Mouse (Mus musculus) CH12.LX (cell line): ENCODE measurements around the gene 3110009E18Rik. TPM values are rescaled to one million over a fixed set of nuclear protein-coding genes. Genes with fewer than 3 reads are reported as not detected.

Experiments used
- DNase-seq: peaks from one replicate; pipeline ENCODE4 v3.0.0-alpha.2; 2013; ENCODE audit errors: extremely low read depth
- H3K27ac ChIP-seq: 2 replicates; pipeline ENCODE4 v1.5.1; 2012; ENCODE audit warnings: low read depth, mild to moderate bottlenecking, control low read depth, moderate library complexity; ENCODE audit not compliant: insufficient read depth
- H3K27me3 ChIP-seq: replicated peaks from 2 replicates; pipeline ENCODE3; 2012; ENCODE audit warnings: inconsistent platforms
- H3K36me3 ChIP-seq, 2 experiments: replicated peaks in 1 of 2; 2 replicates each; pipeline versions ENCODE3 to v1.6.1; 2012; ENCODE audit warnings: inconsistent platforms in 1 of 2, low read length in 1 of 2, mild to moderate bottlenecking in 1 of 2, mixed read lengths in 1 of 2, moderate library complexity in 1 of 2; ENCODE audit not compliant: control insufficient read depth in 1 of 2, insufficient read depth in 1 of 2
- H3K4me1 ChIP-seq, 2 experiments: 2 replicates each; pipeline ENCODE4 v1.6.1; 2012; ENCODE audit warnings: inconsistent platforms in 1 of 2, moderate library complexity in 1 of 2; ENCODE audit not compliant: insufficient read depth in 2 of 2, control insufficient read depth in 1 of 2
- H3K4me2 ChIP-seq: 2 replicates; pipeline ENCODE4 v1.6.1; 2012; ENCODE audit warnings: low read depth, mild to moderate bottlenecking, control low read depth; ENCODE audit not compliant: poor library complexity, insufficient read depth, severe bottlenecking
- H3K4me3 ChIP-seq, 3 experiments: fragments of 150-350 bp in 1 of 3; sonication (generic) in 1 of 3; replicated peaks in 1 of 3; 2 replicates each; pipeline versions ENCODE3 to v1.5.1; 2011 to 2012; ENCODE audit warnings: low read depth in 2 of 3, low read length in 2 of 3, mild to moderate bottlenecking in 2 of 3, moderate library complexity in 2 of 3, control low read depth in 1 of 3, improper control_type of control experiment in 1 of 3, inconsistent platforms in 1 of 3, mixed read lengths in 1 of 3; ENCODE audit not compliant: poor library complexity in 1 of 3
- H3K79me2 ChIP-seq: replicated peaks from 2 replicates; pipeline ENCODE4 v1.6.1; 2012; ENCODE audit warnings: mild to moderate bottlenecking, moderate library complexity; ENCODE audit not compliant: control insufficient read depth, poor library complexity, insufficient read depth, severe bottlenecking; ENCODE audit errors: extremely low read depth
- H3K9ac ChIP-seq: 2 replicates; pipeline ENCODE4 v1.6.1; 2012; ENCODE audit warnings: low read depth, mild to moderate bottlenecking, control low read depth, moderate library complexity; ENCODE audit not compliant: insufficient read depth
- H3K9me3 ChIP-seq: replicated peaks from 2 replicates; pipeline ENCODE3; 2012; ENCODE audit warnings: low read length, inconsistent platforms, mixed read lengths
- BHLHE40 ChIP-seq: IDR thresholded peaks from 2 replicates; pipeline ENCODE4 v1.6.1; 2011; ENCODE audit warnings: mild to moderate bottlenecking, low read depth, low read length, improper control_type of control experiment
- CHD1 ChIP-seq: IDR thresholded peaks from 2 replicates; pipeline ENCODE4 v1.6.1; 2012; ENCODE audit warnings: low read depth, low read length, improper control_type of control experiment, inconsistent platforms
- CHD2 ChIP-seq: IDR thresholded peaks from 2 replicates; pipeline ENCODE4 v1.6.1; 2011; ENCODE audit warnings: low read length, improper control_type of control experiment
- E2F4 ChIP-seq: IDR thresholded peaks from 2 replicates; pipeline ENCODE4 v1.6.1; 2011; ENCODE audit warnings: low read depth, low read length, improper control_type of control experiment; ENCODE audit not compliant: insufficient replicate concordance
- ELF1 ChIP-seq: IDR thresholded peaks from 2 replicates; pipeline ENCODE4 v1.6.1; 2014; ENCODE audit warnings: low read depth, mild to moderate bottlenecking, inconsistent platforms, low read length, improper control_type of control experiment
- EP300 ChIP-seq: IDR thresholded peaks from 2 replicates; pipeline ENCODE4 v1.6.1; 2011; ENCODE audit warnings: low read length, improper control_type of control experiment
- ETS1 ChIP-seq: conservative IDR thresholded peaks from 2 replicates; pipeline ENCODE4 v1.6.1; 2012; ENCODE audit warnings: low read depth, mild to moderate bottlenecking, inconsistent platforms, low read length, improper control_type of control experiment, moderate library complexity
- GABPA ChIP-seq: IDR thresholded peaks from 2 replicates; pipeline ENCODE4 v1.6.1; 2012; ENCODE audit warnings: low read depth, low read length, improper control_type of control experiment, inconsistent platforms; ENCODE audit not compliant: insufficient replicate concordance
- HCFC1 ChIP-seq: IDR thresholded peaks from 2 replicates; pipeline ENCODE4 v1.6.1; 2012; ENCODE audit warnings: low read depth, mild to moderate bottlenecking, inconsistent platforms, low read length, improper control_type of control experiment
- IRF4 ChIP-seq: IDR thresholded peaks from 2 replicates; pipeline ENCODE4 v1.6.1; 2014; ENCODE audit warnings: low read depth, mild to moderate bottlenecking, inconsistent platforms, low read length, improper control_type of control experiment
- JUND ChIP-seq: conservative IDR thresholded peaks from 2 replicates; pipeline ENCODE4 v1.6.1; 2011; ENCODE audit warnings: low read depth, low read length, improper control_type of control experiment
- KAT2A ChIP-seq: IDR thresholded peaks from 2 replicates; pipeline ENCODE4 v1.6.1; 2012; ENCODE audit warnings: low read length, improper control_type of control experiment, inconsistent platforms; ENCODE audit not compliant: insufficient replicate concordance
- MAFK ChIP-seq: IDR thresholded peaks from 2 replicates; pipeline ENCODE4 v1.6.1; 2011; ENCODE audit warnings: low read length, improper control_type of control experiment; ENCODE audit not compliant: insufficient replicate concordance
- MEF2A ChIP-seq: IDR thresholded peaks from 2 replicates; pipeline ENCODE4 v1.6.1; 2014; ENCODE audit warnings: low read depth, mild to moderate bottlenecking, inconsistent platforms, low read length, improper control_type of control experiment, borderline replicate concordance
- NELFE ChIP-seq: IDR thresholded peaks from 2 replicates; pipeline ENCODE4 v1.6.1; 2011; ENCODE audit warnings: low read depth, low read length, improper control_type of control experiment
- NRF1 ChIP-seq: IDR thresholded peaks from 2 replicates; pipeline ENCODE4 v1.6.1; 2014; ENCODE audit warnings: low read depth, mild to moderate bottlenecking, inconsistent platforms, low read length, improper control_type of control experiment, moderate library complexity
- RCOR1 ChIP-seq: conservative IDR thresholded peaks from 2 replicates; pipeline ENCODE4 v1.6.1; 2012; ENCODE audit warnings: low read depth, mild to moderate bottlenecking, inconsistent platforms, low read length, improper control_type of control experiment
- SMC3 ChIP-seq: IDR thresholded peaks from 2 replicates; pipeline ENCODE4 v1.6.1; 2011; ENCODE audit warnings: low read depth, low read length, improper control_type of control experiment
- TBP ChIP-seq: conservative IDR thresholded peaks from 2 replicates; pipeline ENCODE4 v1.6.1; 2011; ENCODE audit warnings: low read depth, low read length, improper control_type of control experiment
- TCF12 ChIP-seq: IDR thresholded peaks from 2 replicates; pipeline ENCODE4 v1.6.1; 2014; ENCODE audit warnings: low read depth, mild to moderate bottlenecking, inconsistent platforms, low read length, improper control_type of control experiment
- USF1 ChIP-seq: IDR thresholded peaks from 2 replicates; pipeline ENCODE4 v1.6.1; 2014; ENCODE audit warnings: low read depth, mild to moderate bottlenecking, inconsistent platforms, low read length, improper control_type of control experiment
- USF2 ChIP-seq: conservative IDR thresholded peaks from 2 replicates; pipeline ENCODE4 v1.6.1; 2011; ENCODE audit warnings: low read depth, low read length, improper control_type of control experiment
- ZMIZ1 ChIP-seq: IDR thresholded peaks from 2 replicates; pipeline ENCODE4 v1.6.1; 2012; ENCODE audit warnings: low read depth, mild to moderate bottlenecking, inconsistent platforms, low read length, improper control_type of control experiment
- ZNF384 ChIP-seq: IDR thresholded peaks from 2 replicates; pipeline ENCODE4 v1.6.1; 2012; ENCODE audit warnings: low read depth, low read length, improper control_type of control experiment, inconsistent platforms
- dilution Hi-C: fragments of 300-500 bp; cut with MboI; formaldehyde crosslinking; loops from 2 replicates; pipeline ENCODE4 v1.14.3; 2020; ENCODE audit warnings: low sequenced_read_pairs; ENCODE audit not compliant: extremely low pct_unique_long_range_greater_than_20kb, extremely low pct_ligation_motif_present
- in situ Hi-C: fragments of 300-500 bp; cut with MboI; formaldehyde crosslinking; loops from 3 replicates; pipeline ENCODE4 v1.14.3; 2019; ENCODE audit warnings: low sequenced_read_pairs, low pct_ligation_motif_present, low pct_unique_long_range_greater_than_20kb, mixed read lengths
- polyA plus RNA-seq: library from polyadenylated mRNA; unstranded; fragments of >175 nt; gene quantifications from 2 replicates; pipeline ENCODE4 v1.2.1, GENCODE M21; 2012; ENCODE audit warnings: low read depth; ENCODE audit not compliant: insufficient read length
- total RNA-seq, 2 experiments: library from RNA; depleted of rRNA; stranded (reverse); fragments of 300-350 nt in 1 of 2; fragments of >200 nt in 1 of 2; gene quantifications; 2 replicates each; pipeline ENCODE4 v1.2.3; 2012 to 2014

3110009E18Rik gene
- total and polyA plus RNA-seq, 3 experiments: 2.7 to 5.9 (median 4.6) TPM

- no peak for TF ChIP-seq MAFK
- TF ChIP-seq CHD1: no peak
- TF ChIP-seq EP300: no peak
- TF ChIP-seq GABPA: no peak
- TF ChIP-seq IRF4: peak; percentile 32; the same call in 1 of the 2 replicates
- no peak for TF ChIP-seq ZMIZ1
- dilution Hi-C loops: no loop called here
- H3K9me3 ChIP-seq: peaks cover 3% of the 10 kb centered on the region
- H3K4me3 ChIP-seq: no peak overlapping the region
- H3K4me2 ChIP-seq: peak overlapping the region; percentile 64
- no peaks in the 10 kb centered on the region for H3K79me2 ChIP-seq
- no peak overlapping the region for H3K27ac ChIP-seq
- H3K36me3 ChIP-seq: no peaks in the 10 kb centered on the region
- DNase-seq: peak; percentile 35
- no peak overlapping the region for H3K9ac ChIP-seq
- in situ Hi-C loops: no loop called here
- H3K4me1 ChIP-seq: peaks cover 19 to 35% of the 10 kb centered on the region in 2 experiments
- peaks cover 2% of the 10 kb centered on the region for H3K27me3 ChIP-seq
Measured at GRCm38 (mm10) chr1:120207568-120207967, 86.6 kb downstream of the 3110009E18Rik start.

DNA sequence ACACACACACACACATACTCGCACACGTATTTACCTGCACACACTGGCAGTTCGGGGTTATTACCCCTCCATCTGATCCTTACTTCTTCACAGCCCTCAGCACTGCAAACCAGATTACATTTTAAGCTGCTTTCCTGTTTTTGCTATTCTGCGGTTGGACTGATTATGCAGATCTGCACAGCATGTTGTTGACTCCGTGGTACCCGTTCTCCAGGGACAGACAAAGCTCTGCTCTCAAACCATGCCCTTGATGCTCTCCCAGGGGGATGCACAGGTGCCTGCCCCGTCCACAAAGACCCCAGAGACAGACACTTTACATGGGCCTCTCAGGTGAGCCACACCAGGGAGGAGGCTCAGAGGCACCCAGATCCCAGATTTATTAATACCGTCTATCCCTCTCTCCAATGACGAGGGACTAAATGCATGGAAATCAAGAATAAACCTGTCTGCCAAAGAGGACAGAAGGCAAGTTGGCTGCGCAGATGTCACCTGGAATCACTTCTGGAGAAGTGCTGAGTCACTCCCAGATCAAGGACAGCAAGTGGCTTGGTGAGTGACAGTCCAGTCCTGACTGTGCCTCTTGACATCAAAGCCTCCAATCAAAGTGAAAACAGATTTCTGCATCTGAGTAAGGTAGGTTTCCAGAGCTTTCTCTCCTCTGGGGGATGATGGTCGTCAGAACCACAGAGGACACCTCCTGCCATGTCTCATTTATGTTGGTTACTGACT lies 87.7 kb downstream of the 3110009E18Rik start:
- H3K79me2 ChIP-seq: no peaks in the 10 kb centered on the region
- no peak overlapping the region for H3K4me3 ChIP-seq
- dilution Hi-C loops (no loop called here), in situ Hi-C loops (no loop called here)
- H3K9ac ChIP-seq: no peak overlapping the region
- H3K36me3 ChIP-seq: no peaks in the 10 kb centered on the region
- H3K9me3 ChIP-seq: peaks cover 3% of the 10 kb centered on the region
- peak; percentile 56 for DNase-seq
- no peak overlapping the region for H3K27ac ChIP-seq
- peak overlapping the region; percentile 64; the same call in 1 of the 2 replicates for H3K4me2 ChIP-seq
- H3K27me3 ChIP-seq: peaks cover 2% of the 10 kb centered on the region
- peaks cover 19 to 32% of the 10 kb centered on the region in 2 experiments for H3K4me1 ChIP-seq
- TF ChIP-seq ELF1 (0 out of 2 replicates have a peak, but pooled peaks have one; percentile 20), MEF2A (peak; percentile 47; the same call in 1 of the 2 replicates), GABPA (no peak), BHLHE40 (peak; percentile 65), E2F4 (no peak), JUND (no peak), ZMIZ1 (no peak), EP300 (peak; percentile 43; the same call in 1 of the 2 replicates), HCFC1 (no peak), MAFK (peak; percentile 58; the same call in 1 of the 2 replicates), TCF12 (peak; percentile 70; the same call in 1 of the 2 replicates), IRF4 (peak; percentile 56; the same call in 1 of the 2 replicates), USF2 (no peak), NELFE (no peak), NRF1 (no peak), SMC3 (no peak), ZNF384 (no peak), KAT2A (no peak), TBP (no peak), USF1 (no peak), CHD2 (no peak), RCOR1 (no peak), ETS1 (peak; percentile 44; the same call in 1 of the 2 replicates)
- TF ChIP-seq, all 38 proteins: peak for 8
